25 mouse cellular contexts compared by ENCODE assay signal in the genomic region with DNA sequence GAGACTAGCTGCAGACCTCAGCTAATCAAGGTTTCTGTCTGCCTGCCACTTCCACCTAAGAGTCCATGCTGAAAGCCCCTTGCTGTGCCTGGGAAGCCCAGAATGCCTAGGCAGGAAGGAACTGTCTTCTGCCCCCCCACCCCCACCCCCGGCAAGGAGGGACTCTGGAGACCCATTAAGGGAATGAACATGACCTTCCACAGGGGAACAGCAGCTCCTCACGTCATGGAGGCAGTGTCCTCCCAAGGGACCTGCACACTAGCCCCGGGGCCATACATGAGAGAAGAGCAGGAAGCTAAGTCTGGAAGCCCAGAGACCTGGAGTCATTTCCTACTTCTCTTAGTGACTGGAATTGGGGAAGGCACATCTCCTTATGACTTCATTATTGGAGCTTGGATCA. TPM values are rescaled to one million over a fixed set of nuclear protein-coding genes. Genes with fewer than 3 reads are reported as not detected.
DNase-seq lines count a peak whose midpoint lies in the region; ATAC-seq lines count a peak whose summit lies in the region.
"Had no signal": no experiment of that assay in that cellular context is flagged by ENCODE, and none has a peak within 500 bp of the region (broad histone marks: within the 10 kb centered on the region; RNA-seq: fewer than 3 reads in every experiment).

No protein-coding gene starts in this region.

- no peak overlapping the region for H3K27ac ChIP-seq in heart, embryonic 12.5 days (ENCODE audit: poor library complexity, severe bottlenecking)
- no peak overlapping the region for H3K27ac ChIP-seq in embryonic facial prominence, embryonic 10.5 days (replicated peaks)
- H3K27ac ChIP-seq: embryonic facial prominence, embryonic 12.5 days; embryonic facial prominence, embryonic 15.5 days; forebrain, embryonic 10.5 days; forebrain, embryonic 12.5 days had no signal

- no peak overlapping the region for H3K9ac ChIP-seq in heart, embryonic 12.5 days
- H3K9ac ChIP-seq: embryonic facial prominence, embryonic 12.5 days; embryonic facial prominence, embryonic 15.5 days; forebrain, embryonic 12.5 days had no signal

- peak; percentile 61 for DNase-seq in heart, adult 11 months
- peak; percentile 11 for DNase-seq in embryonic facial prominence, embryonic 10.5 days (ENCODE audit: low spot score)
- DNase-seq in mesoderm, embryonic 11.5 days (ENCODE audit: low read depth, low spot score), result peak; percentile 4
- DNase-seq in cerebellum, adult 18-20 months, result no peak
- no peak for DNase-seq in c-Kit-positive CD71-positive TER-119-positive erythroid progenitor cells, embryonic 14.5 days (ENCODE audit: low spot score)
- DNase-seq in kidney, postnatal 25 days, result no peak
- DNase-seq: adrenal gland, adult 2 months; adrenal gland, postnatal 10 days; adrenal gland, postnatal 25 days; B cell, adult 2 months; cerebellum, adult 11 months; cerebellum, adult 2 months; cerebellum, adult 9-10 months; cerebellum, postnatal 10 days; cerebellum, postnatal 25 days had no signal

- H3K27me3 ChIP-seq in heart, embryonic 12.5 days (replicated peaks), result no peaks in the 10 kb centered on the region
- no peaks in the 10 kb centered on the region for H3K27me3 ChIP-seq in embryonic facial prominence, embryonic 10.5 days (replicated peaks; ENCODE audit: low read depth, poor library complexity, severe bottlenecking)
- H3K27me3 ChIP-seq: embryonic facial prominence, embryonic 12.5 days; embryonic facial prominence, embryonic 15.5 days; forebrain, embryonic 12.5 days had no signal

- no peaks in the 10 kb centered on the region for H3K36me3 ChIP-seq in heart, embryonic 12.5 days
- no peaks in the 10 kb centered on the region for H3K36me3 ChIP-seq in embryonic facial prominence, embryonic 10.5 days (replicated peaks)
- H3K36me3 ChIP-seq: embryonic facial prominence, embryonic 12.5 days; embryonic facial prominence, embryonic 15.5 days; forebrain, embryonic 10.5 days; forebrain, embryonic 12.5 days had no signal

- H3K4me3 ChIP-seq in heart, embryonic 12.5 days, result no peak overlapping the region
- no peak overlapping the region for H3K4me3 ChIP-seq in embryonic facial prominence, embryonic 10.5 days
- H3K4me3 ChIP-seq: embryonic facial prominence, embryonic 12.5 days; embryonic facial prominence, embryonic 15.5 days; erythroblast, embryonic 14.5 days; forebrain, embryonic 10.5 days; forebrain, embryonic 12.5 days had no signal

- 50% methylated on average over 3 of the region's 3 CpGs for WGBS in heart, embryonic 12.5 days
- 64% methylated on average over 3 of the region's 3 CpGs for WGBS in embryonic facial prominence, embryonic 10.5 days

- H3K9me3 ChIP-seq in heart, embryonic 12.5 days (replicated peaks), result no peaks in the 10 kb centered on the region
- no peaks in the 10 kb centered on the region for H3K9me3 ChIP-seq in embryonic facial prominence, embryonic 10.5 days
- H3K9me3 ChIP-seq: embryonic facial prominence, embryonic 12.5 days; embryonic facial prominence, embryonic 15.5 days; forebrain, embryonic 10.5 days; forebrain, embryonic 12.5 days had no signal

- no peak for ATAC-seq in heart, embryonic 12.5 days (ENCODE audit: insufficient number of reproducible peaks, low FRiP score)
- ATAC-seq: CD4-positive, CD25-positive, alpha-beta regulatory T cell, adult 4 months; forebrain, embryonic 14.5 days; forebrain, embryonic 16.5 days had no signal

- H3K4me1 ChIP-seq in heart, embryonic 12.5 days (replicated peaks), result no peaks in the 10 kb centered on the region
- peaks cover 3% of the 10 kb centered on the region; the same call in 1 of the 2 replicates for H3K4me1 ChIP-seq in embryonic facial prominence, embryonic 10.5 days
- H3K4me1 ChIP-seq: embryonic facial prominence, embryonic 12.5 days; embryonic facial prominence, embryonic 15.5 days; forebrain, embryonic 10.5 days; forebrain, embryonic 12.5 days had no signal

- no peak overlapping the region for H3K4me2 ChIP-seq in heart, embryonic 12.5 days
- H3K4me2 ChIP-seq: embryonic facial prominence, embryonic 12.5 days; embryonic facial prominence, embryonic 15.5 days; forebrain, embryonic 12.5 days had no signal

RNA-seq across cellular contexts. Expression of a gene that starts 13.8 kb away (rescaled TPM):
- 0.17 TPM in 1 of 2 replicates, not detected in the other for polyA plus RNA-seq in heart, embryonic 12.5 days (2016; fragmentation: Nextera tagmentation; extraction: Ambion mirVana)
- polyA plus RNA-seq in embryonic facial prominence, embryonic 10.5 days (2016; fragmentation: Nextera tagmentation; extraction: Ambion mirVana), result not detected in 2 replicates
- polyA plus RNA-seq: adrenal gland, adult 2 months; brain, embryonic 14.5 days; erythroblast, embryonic 14.5 days; forebrain, embryonic 12.5 days; forebrain, embryonic 14.5 days; forebrain, embryonic 16.5 days had no signal

RNA-seq across cellular contexts. Expression of a gene that starts 31.5 kb away (rescaled TPM):
- 39.1 and 42.5 TPM in 2 replicates for polyA plus RNA-seq in heart, embryonic 12.5 days (2016; fragmentation: Nextera tagmentation; extraction: Ambion mirVana)
- 76.9 and 79.3 TPM in 2 replicates for polyA plus RNA-seq in embryonic facial prominence, embryonic 10.5 days (2016; fragmentation: Nextera tagmentation; extraction: Ambion mirVana)

RNA-seq across cellular contexts. Expression of a gene that starts 31.9 kb away (rescaled TPM):
- 12.6 and 13.2 TPM in 2 replicates for polyA plus RNA-seq in heart, embryonic 12.5 days (2016; fragmentation: Nextera tagmentation; extraction: Ambion mirVana)
- 11.0 and 13.1 TPM in 2 replicates for polyA plus RNA-seq in embryonic facial prominence, embryonic 10.5 days (2016; fragmentation: Nextera tagmentation; extraction: Ambion mirVana)

RNA-seq across cellular contexts. Expression of a gene that starts 55.0 kb away (rescaled TPM):
- not detected in 2 replicates for polyA plus RNA-seq in heart, embryonic 12.5 days (2016; fragmentation: Nextera tagmentation; extraction: Ambion mirVana)
- polyA plus RNA-seq in embryonic facial prominence, embryonic 10.5 days (2016; fragmentation: Nextera tagmentation; extraction: Ambion mirVana), result 0.06 and 0.09 TPM in 2 replicates
- polyA plus RNA-seq: CD4-positive, CD25-positive, alpha-beta regulatory T cell, adult 4 months; erythroblast, embryonic 14.5 days had no signal

RNA-seq across cellular contexts. Expression of a gene that starts 58.9 kb away (rescaled TPM):
- 346 and 353 TPM in 2 replicates for polyA plus RNA-seq in heart, embryonic 12.5 days (2016; fragmentation: Nextera tagmentation; extraction: Ambion mirVana)
- 192 and 195 TPM in 2 replicates for polyA plus RNA-seq in embryonic facial prominence, embryonic 10.5 days (2016; fragmentation: Nextera tagmentation; extraction: Ambion mirVana)

Comparison
In these comparisons a context has a peak if more than half of its experiments do, and no peak if none do; other contexts are left out.
1. DNase-seq: peak in heart, adult 11 months (single experiment), embryonic facial prominence, embryonic 10.5 days (single experiment) and mesoderm, embryonic 11.5 days (single experiment); none in cerebellum, adult 18-20 months (0 of 2), c-Kit-positive CD71-positive TER-119-positive erythroid progenitor cells, embryonic 14.5 days (single experiment) and kidney, postnatal 25 days (0 of 2).